Mouse (Mus musculus): Measurements from ENCODE around the gene Rsph3a.

GRCm38 (mm10) chr17:7918355-7918754 lies 27.1 kb upstream of the Rsph3a start:
- TF ChIP-seq CTCF (IDR thresholded peaks at IDR 0.05; ENCODE audit: low read depth) = no peak
- no peak for TF ChIP-seq EP300 (optimal IDR thresholded peaks at IDR 0.05)

Data from stomach, postnatal 0 days (tissue).